Mouse (Mus musculus) intestine, embryonic 16.5 days (tissue): Measurements from ENCODE around the gene Ackr3. TPM values are rescaled to one million over a fixed set of nuclear protein-coding genes. Genes with fewer than 3 reads are reported as not detected.
A peak's percentile ranks its signal among the peaks of the same experiment; 100 is the strongest.

Source experiments
- ATAC-seq: fragments of 200-750 bp; cut with Nextera tagmentation; 2 replicates; pipeline ENCODE4 v1.8.0; 2017; ENCODE audit warnings: moderate TSS enrichment, moderate library complexity
- H3K27ac ChIP-seq: fragments of 300-500 bp; sonication (generic); 2 replicates; pipeline ENCODE4 v1.5.1; 2014; ENCODE audit warnings: mild to moderate bottlenecking, low read length
- H3K27me3 ChIP-seq: fragments of 300-500 bp; sonication (generic); replicated peaks from 2 replicates; pipeline ENCODE4 v1.6.1; 2014; ENCODE audit warnings: low read length, control low read depth, mixed read lengths; ENCODE audit not compliant: control insufficient read depth, insufficient read depth
- H3K36me3 ChIP-seq: fragments of 300-500 bp; sonication (generic); 2 replicates; pipeline ENCODE4 v1.6.1; 2014; ENCODE audit warnings: low read length, control low read depth; ENCODE audit not compliant: control insufficient read depth, insufficient read depth
- H3K4me1 ChIP-seq: fragments of 300-500 bp; sonication (generic); 2 replicates; pipeline ENCODE4 v1.6.1; 2014; ENCODE audit warnings: low read length, control low read depth, mixed read lengths; ENCODE audit not compliant: control insufficient read depth, insufficient read depth
- H3K4me2 ChIP-seq: fragments of 300-500 bp; sonication (generic); 2 replicates; pipeline ENCODE4 v1.6.1; 2014; ENCODE audit warnings: low read depth, low read length, control low read depth
- H3K4me3 ChIP-seq: fragments of 300-500 bp; sonication (generic); 2 replicates; pipeline ENCODE4 v1.5.1; 2014; ENCODE audit warnings: mild to moderate bottlenecking, low read length
- H3K9ac ChIP-seq: fragments of 300-500 bp; sonication (generic); 2 replicates; pipeline ENCODE4 v1.6.1; 2014; ENCODE audit warnings: low read depth, low read length
- H3K9me3 ChIP-seq: fragments of 300-500 bp; sonication (generic); 2 replicates; pipeline ENCODE4 v1.6.1; 2016; ENCODE audit warnings: low read length, control low read depth; ENCODE audit not compliant: control insufficient read depth
- WGBS: fragments of 180-500 bp; shearing (Covaris S2); extraction: QIAGEN DNeasy Blood & Tissue Kit; methylation state at CpG from one replicate; pipeline ENCODE4 v1.1.7; 2014; 5-methylcytosine and 5-hydroxymethylcytosine counted together
- polyA plus RNA-seq: library from polyadenylated mRNA; unstranded; fragments of >200 nt; fragmentation: Nextera tagmentation; extraction: Ambion mirVana; gene quantifications from 2 replicates; pipeline ENCODE4 v1.2.1, GENCODE M21; 2015

Gene Ackr3
- 11.8 and 12.7 TPM in 2 replicates for polyA plus RNA-seq

DNA sequence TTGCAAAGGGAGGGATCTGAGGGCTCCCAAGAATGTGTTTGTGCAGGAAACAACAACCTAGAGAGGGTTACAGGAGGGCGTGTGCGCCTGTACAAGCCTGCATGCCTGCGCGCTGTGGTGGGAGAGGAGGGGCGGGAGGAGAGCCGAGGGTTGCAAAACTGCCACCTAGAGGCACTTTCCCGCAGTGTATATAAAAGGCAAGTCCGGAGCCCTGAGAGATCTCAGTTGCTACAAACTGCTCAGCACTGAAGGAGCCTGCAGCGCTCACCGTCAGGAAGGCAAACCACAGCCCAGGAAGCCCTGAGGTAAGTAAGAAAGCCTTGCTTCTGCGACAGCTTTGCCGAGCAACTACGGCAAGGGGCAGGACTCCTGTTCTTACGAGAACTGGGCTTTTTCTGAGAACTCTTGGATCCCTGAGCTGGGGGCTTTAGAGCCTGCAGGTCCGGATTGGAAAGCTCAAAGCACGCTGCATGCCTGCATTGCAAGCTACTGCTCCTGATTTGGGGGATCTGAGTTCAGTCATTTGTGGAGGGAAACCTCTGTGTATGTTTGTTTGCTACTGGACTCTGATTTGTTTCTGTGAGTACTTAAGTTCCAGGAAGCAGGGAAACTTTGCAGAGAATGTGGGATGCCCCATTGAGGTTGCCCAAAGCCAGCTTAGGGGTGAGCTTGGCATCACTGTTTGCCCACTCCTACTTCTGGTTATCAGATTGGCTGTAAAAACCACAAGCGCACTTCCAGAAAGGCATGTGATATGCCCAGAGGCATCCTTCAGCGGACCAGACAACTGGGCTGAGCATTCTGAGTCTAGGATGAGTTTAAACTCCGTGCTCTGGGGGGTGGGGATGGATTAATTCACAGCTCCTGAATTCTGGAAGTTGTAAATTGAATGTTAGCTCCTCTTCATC, at the start of gene Ackr3:
Ackr3 (plus strand) TSS at position 198 of the 908 bp plus-strand sequence.
- WGBS, result 2% methylated on average over 19 of the region's 19 CpGs
- peak within 1 kb of the TSS; percentile 70 for H3K4me2 ChIP-seq

DNA sequence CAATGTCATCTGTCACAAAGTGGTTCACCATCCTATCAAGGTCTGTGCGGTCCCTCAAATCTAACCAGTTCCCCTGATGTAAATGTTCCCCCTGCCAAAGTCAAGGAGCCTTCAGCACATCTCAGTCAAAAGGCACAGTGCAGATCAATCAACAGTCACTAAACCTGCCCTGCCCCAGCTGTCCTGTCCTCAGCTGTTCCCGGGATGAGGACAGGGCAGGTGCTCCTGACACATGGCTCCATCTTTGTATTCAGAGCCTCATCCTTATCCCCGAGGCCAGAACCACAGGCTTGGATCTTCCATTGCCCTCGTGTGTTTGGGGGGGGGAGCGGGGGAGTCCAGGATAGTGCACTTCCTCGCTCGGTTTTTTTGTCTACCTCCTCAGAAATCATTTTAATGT, 47.2 kb upstream of the Ackr3 start:
- Histone ChIP-seq H3K4me1 (peaks cover 17% of the 10 kb centered on the region), H3K4me3 (no peak overlapping the region), H3K9ac (no peak overlapping the region), H3K9me3 (no peaks in the 10 kb centered on the region), H3K4me2 (no peak overlapping the region), H3K36me3 (no peaks in the 10 kb centered on the region), H3K27me3 (no peaks in the 10 kb centered on the region), H3K27ac (no peak overlapping the region)
- ATAC-seq, result no peak
- 60% methylated on average over 7 of the region's 7 CpGs for WGBS

More for the DNA sequence above, at the start of gene Ackr3:
- no peaks in the 10 kb centered on the region for H3K9me3 ChIP-seq
- H3K27ac ChIP-seq, result peak within 1 kb of the TSS; percentile 59
- peaks cover 19% of the 10 kb centered on the region for H3K4me1 ChIP-seq
- H3K4me3 ChIP-seq, result peak within 1 kb of the TSS; percentile 55
- peak; percentile 89 for ATAC-seq
- H3K36me3 ChIP-seq, result no peaks in the 10 kb centered on the region
- no peaks in the 10 kb centered on the region for H3K27me3 ChIP-seq
- H3K9ac ChIP-seq, result peak within 1 kb of the TSS; percentile 71

- Histone ChIP-seq H3K4me3 (no peak overlapping the region), H3K4me1 (no peaks in the 10 kb centered on the region), H3K4me2 (no peak overlapping the region), H3K9ac (no peak overlapping the region), H3K27me3 (no peaks in the 10 kb centered on the region), H3K9me3 (no peaks in the 10 kb centered on the region), H3K27ac (no peak overlapping the region), H3K36me3 (no peaks in the 10 kb centered on the region)
- WGBS, result 45% methylated on average over 13 of the region's 13 CpGs
- ATAC-seq, result no peak
Observed at GRCm38 (mm10) chr1:90159927-90160326, 43.9 kb upstream of the Ackr3 start.

- no peak for ATAC-seq
- no peak overlapping the region for H3K9ac ChIP-seq
- 74% methylated on average over 6 of the region's 6 CpGs for WGBS
Observed at GRCm38 (mm10) chr1:90161623-90162022, 42.2 kb upstream of the Ackr3 start.

GRCm38 (mm10) chr1:90162379-90162857, 41.4 kb upstream of the Ackr3 start:
- H3K4me3 ChIP-seq, result no peak overlapping the region
- 0 out of 2 replicates have a peak, but pooled peaks cover 2% of the 10 kb centered on the region for H3K4me1 ChIP-seq
- H3K27ac ChIP-seq, result no peak overlapping the region
- H3K36me3 ChIP-seq, result no peaks in the 10 kb centered on the region
- 51% methylated on average over 13 of the region's 13 CpGs for WGBS
- H3K9ac ChIP-seq, result no peak overlapping the region
- H3K27me3 ChIP-seq, result no peaks in the 10 kb centered on the region
- no peaks in the 10 kb centered on the region for H3K9me3 ChIP-seq
- ATAC-seq, result no peak
- H3K4me2 ChIP-seq, result no peak overlapping the region

More at GRCm38 (mm10) chr1:90161623-90162022, 42.2 kb upstream of the Ackr3 start:
- H3K36me3 ChIP-seq, result no peaks in the 10 kb centered on the region
- no peaks in the 10 kb centered on the region for H3K4me1 ChIP-seq
- no peak overlapping the region for H3K4me2 ChIP-seq
- H3K9me3 ChIP-seq, result no peaks in the 10 kb centered on the region
- H3K27me3 ChIP-seq, result no peaks in the 10 kb centered on the region
- H3K4me3 ChIP-seq, result no peak overlapping the region
- H3K27ac ChIP-seq, result no peak overlapping the region

DNA sequence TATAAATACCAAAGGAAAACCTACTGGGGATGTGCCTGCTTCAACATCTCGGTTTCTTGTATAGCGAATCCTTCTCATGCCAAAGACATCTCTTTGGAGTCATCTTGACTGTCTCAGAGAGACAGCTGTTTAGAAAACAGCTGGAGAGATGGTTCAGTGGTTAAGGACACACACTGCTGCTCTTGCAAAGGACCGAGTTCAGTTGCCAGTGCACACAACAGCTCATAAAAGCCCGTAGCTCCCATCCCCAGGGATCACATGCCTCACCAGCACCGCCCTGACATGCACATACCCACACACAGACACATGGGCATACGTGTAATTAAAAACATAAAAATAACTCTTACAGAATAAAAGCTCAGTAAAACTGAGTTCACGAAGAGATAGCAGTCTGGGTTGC, 40.6 kb upstream of the Ackr3 start:
- no peak for ATAC-seq
- H3K4me2 ChIP-seq, result no peak overlapping the region
- H3K36me3 ChIP-seq, result no peaks in the 10 kb centered on the region
- H3K4me1 ChIP-seq, result 0 out of 2 replicates have a peak, but pooled peaks cover 2% of the 10 kb centered on the region
- no peaks in the 10 kb centered on the region for H3K9me3 ChIP-seq
- WGBS, result 69% methylated on average over 7 of the region's 7 CpGs
- no peak overlapping the region for H3K27ac ChIP-seq
- H3K9ac ChIP-seq, result no peak overlapping the region
- no peaks in the 10 kb centered on the region for H3K27me3 ChIP-seq
- H3K4me3 ChIP-seq, result no peak overlapping the region

DNA sequence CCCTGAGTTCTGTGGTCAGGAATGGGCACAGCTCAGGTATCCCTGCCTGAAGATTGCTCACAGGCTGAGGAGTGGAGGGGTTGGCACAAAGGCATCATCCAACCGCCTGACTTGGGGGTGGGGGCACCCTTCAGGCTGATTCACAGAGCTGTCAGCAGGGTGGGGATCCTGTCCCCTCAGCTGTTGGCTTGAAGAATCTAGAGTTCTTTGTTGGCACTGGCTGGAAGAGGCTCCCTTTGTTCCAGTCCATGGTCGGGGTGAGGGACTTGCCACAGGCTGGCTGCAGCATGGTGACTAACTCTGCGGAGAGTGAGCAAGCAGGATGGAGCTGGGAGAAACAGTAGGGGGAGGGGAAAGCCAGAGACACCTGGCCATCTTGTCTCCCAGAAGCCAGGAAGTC, 39.5 kb upstream of the Ackr3 start:
- H3K9me3 ChIP-seq, result no peaks in the 10 kb centered on the region
- H3K4me3 ChIP-seq, result no peak overlapping the region
- no peak overlapping the region for H3K4me2 ChIP-seq
- ATAC-seq, result no peak
- H3K27ac ChIP-seq, result no peak overlapping the region
- 0 out of 2 replicates have a peak, but pooled peaks cover 2% of the 10 kb centered on the region for H3K4me1 ChIP-seq
- H3K36me3 ChIP-seq, result no peaks in the 10 kb centered on the region
- WGBS, result 45% methylated on average over 3 of the region's 3 CpGs
- H3K9ac ChIP-seq, result no peak overlapping the region
- H3K27me3 ChIP-seq, result no peaks in the 10 kb centered on the region

- Histone ChIP-seq H3K27ac (no peak overlapping the region), H3K4me1 (no peaks in the 10 kb centered on the region), H3K4me3 (no peak overlapping the region), H3K9ac (no peak overlapping the region), H3K36me3 (no peaks in the 10 kb centered on the region), H3K27me3 (no peaks in the 10 kb centered on the region), H3K4me2 (no peak overlapping the region), H3K9me3 (0 out of 2 replicates have a peak, but pooled peaks cover 3% of the 10 kb centered on the region)
- 65% methylated on average over 8 of the region's 8 CpGs for WGBS
- ATAC-seq, result no peak
Observed at GRCm38 (mm10) chr1:90174338-90174737, 29.4 kb upstream of the Ackr3 start.

- 54% methylated on average over 7 of the region's 7 CpGs for WGBS
- Histone ChIP-seq H3K4me3 (no peak overlapping the region), H3K36me3 (no peaks in the 10 kb centered on the region), H3K9ac (no peak overlapping the region), H3K27me3 (no peaks in the 10 kb centered on the region), H3K9me3 (0 out of 2 replicates have a peak, but pooled peaks cover 3% of the 10 kb centered on the region), H3K27ac (no peak overlapping the region), H3K4me2 (no peak overlapping the region), H3K4me1 (no peaks in the 10 kb centered on the region)
- no peak for ATAC-seq
Observed at GRCm38 (mm10) chr1:90176223-90176622, 27.6 kb upstream of the Ackr3 start.
